Mouse (Mus musculus) gastrocnemius, adult 2 months (tissue): Measurements from ENCODE around the gene BC029722. TPM values are rescaled to one million over a fixed set of nuclear protein-coding genes. Genes with fewer than 3 reads are reported as not detected.
A peak's percentile ranks its signal among the peaks of the same experiment; 100 is the strongest.

Source experiments
- DNase-seq: peaks from one replicate; pipeline ENCODE4 v3.0.0; 2022
- H3K27ac ChIP-seq: fragments of 200-600 bp; 2 replicates; pipeline ENCODE4 v1.8.1; 2022; ENCODE audit warnings: mild to moderate bottlenecking
- H3K4me3 ChIP-seq: fragments of 200-600 bp; 2 replicates; pipeline ENCODE4 v1.8.1; 2022; ENCODE audit warnings: mild to moderate bottlenecking, moderate library complexity
- CTCF ChIP-seq: fragments of 200-600 bp; IDR thresholded peaks from 2 replicates; pipeline ENCODE4 v1.8.1; 2022; ENCODE audit warnings: antibody characterized with exemption, mild to moderate bottlenecking, moderate library complexity
- intact Hi-C: fragments of 180-260 bp; cut with DNase I; formaldehyde crosslinking; loops from one replicate; pipeline ENCODE4 v1.15.1; 2025
- total RNA-seq, 2 experiments: library from RNA; stranded (reverse); gene quantifications; 2 replicates each; pipeline ENCODE4 v1.2.3; 2021

The BC029722 gene
- total RNA-seq, 2 experiments from 2014 or later: 25.8 to 27.8 TPM

DNA sequence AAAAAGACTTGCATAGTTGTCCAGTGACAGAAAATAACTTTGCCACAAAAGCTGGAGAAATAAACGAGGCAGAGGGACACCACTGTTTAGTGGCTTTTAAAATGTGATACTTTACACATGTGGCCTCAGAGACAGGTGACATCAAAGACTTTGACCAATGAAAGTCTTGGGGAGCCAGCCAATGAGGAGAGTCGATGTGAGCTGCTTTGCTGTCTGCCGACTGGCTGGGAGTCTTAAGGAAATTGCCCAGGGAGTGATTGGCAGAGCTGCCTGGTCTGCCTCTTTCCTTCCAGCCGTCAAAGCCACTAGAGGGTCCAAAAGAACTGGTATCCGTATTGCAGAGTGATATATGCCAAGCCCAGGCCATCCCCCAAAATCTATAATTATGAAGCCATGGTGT lies 4.4 kb downstream of the BC029722 start:
- no peak for DNase-seq
- no peak for TF ChIP-seq CTCF
- H3K4me3 ChIP-seq: no peak overlapping the region
- H3K27ac ChIP-seq: no peak overlapping the region
- intact Hi-C loops: loop anchor here (5.0 kb wide), 2 partner anchors 48 to 153 kb away; no protein-coding TSS in a partner anchor

- no peak for TF ChIP-seq CTCF
These were observed 6.6 kb downstream of the BC029722 start for GRCm38 (mm10) chr2:155812637-155813036.

DNA sequence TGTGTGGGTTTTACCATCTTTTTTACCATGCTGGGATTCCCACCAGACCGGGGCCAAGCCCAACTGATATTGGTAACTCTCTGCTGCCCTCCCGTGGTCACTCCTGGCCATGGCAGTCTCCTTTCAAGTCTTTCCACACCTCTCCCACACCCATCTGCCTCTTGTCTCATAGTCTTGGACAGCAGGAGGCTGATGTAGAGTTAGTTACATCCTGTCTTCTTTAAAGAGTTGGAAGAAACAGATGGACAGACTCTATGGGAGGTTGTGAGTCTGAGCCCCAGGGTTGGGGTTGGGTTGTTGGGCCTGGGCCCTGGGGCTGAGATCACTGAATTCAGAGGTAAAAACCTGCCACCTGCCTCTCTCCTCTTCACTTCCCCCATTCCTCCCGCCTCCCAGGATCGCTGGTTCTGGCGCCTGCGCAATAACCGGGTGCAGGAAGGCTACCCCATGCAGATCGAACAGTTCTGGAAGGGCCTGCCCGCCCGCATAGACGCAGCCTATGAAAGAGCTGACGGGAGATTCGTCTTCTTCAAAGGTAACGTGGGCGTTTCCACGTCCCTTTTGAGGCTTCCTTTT lies 7.3 kb downstream of the BC029722 start:
- DNase-seq: peak; percentile 81
- peak; percentile 96 for TF ChIP-seq CTCF
- no peak overlapping the region for H3K4me3 ChIP-seq
- no peak overlapping the region for H3K27ac ChIP-seq
- intact Hi-C loops: loop anchor here (2.0 to 5.0 kb wide), 3 partner anchors 45 to 150 kb away; partner anchors contain the start of gene Trpc4ap

More at GRCm38 (mm10) chr2:155812637-155813036, 6.6 kb downstream of the BC029722 start:
- intact Hi-C loops: loop anchor here (2.0 to 5.0 kb wide), 3 partner anchors 45 to 150 kb away; partner anchors contain the start of gene Trpc4ap
- no peak overlapping the region for H3K4me3 ChIP-seq
- no peak overlapping the region for H3K27ac ChIP-seq
- peak; percentile 10 for DNase-seq

DNA sequence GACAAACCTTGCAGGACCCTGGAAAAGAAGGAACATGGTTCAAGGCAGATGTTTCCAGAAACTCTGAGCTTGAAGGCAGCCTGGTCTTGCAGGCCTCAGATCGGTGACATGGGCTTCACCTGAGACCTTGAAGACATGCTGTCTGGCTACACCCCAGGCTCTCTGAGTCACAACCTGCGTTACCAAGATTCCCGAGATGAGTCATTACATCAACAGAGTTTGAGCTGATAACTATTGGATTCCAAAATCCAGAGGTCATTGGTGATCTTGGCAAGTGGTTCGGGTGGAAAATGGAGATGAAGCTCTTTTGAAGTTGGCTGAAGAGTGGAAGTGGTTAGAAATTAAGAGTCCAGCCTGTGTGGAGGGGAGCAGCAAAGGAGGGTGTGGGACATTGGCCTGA lies 9.6 kb downstream of the BC029722 start:
- Histone ChIP-seq H3K27ac (no peak overlapping the region), H3K4me3 (no peak overlapping the region)
- intact Hi-C loops: loop anchor here (5.0 kb wide), 2 partner anchors 42 to 147 kb away; no protein-coding TSS in a partner anchor
- TF ChIP-seq CTCF: no peak
- DNase-seq: peak; percentile 7

- DNase-seq: no peak
- intact Hi-C loops: no loop called here
- TF ChIP-seq CTCF: no peak
- no peak overlapping the region for H3K4me3 ChIP-seq
- no peak overlapping the region for H3K27ac ChIP-seq
These were observed 11.8 kb downstream of the BC029722 start for GRCm38 (mm10) chr2:155807408-155807807.

DNA sequence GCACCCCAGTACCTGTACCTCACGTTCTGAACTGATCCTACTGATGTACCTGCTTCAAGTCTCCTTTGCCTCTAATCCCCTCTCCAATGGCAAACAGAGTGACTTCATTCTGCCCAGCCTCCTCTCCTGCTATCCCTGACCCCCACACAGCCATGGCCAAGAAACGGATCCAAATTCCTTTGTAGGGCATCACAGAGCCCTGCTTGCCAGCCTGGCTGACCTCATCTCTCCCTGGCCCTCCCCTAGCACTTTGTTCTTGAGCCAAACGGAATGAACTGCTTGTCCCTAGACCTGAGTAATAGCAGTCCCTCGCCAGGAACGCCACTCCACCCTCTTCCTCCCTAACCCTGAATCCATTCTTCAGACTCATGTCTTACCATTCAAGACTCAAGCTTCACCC lies 12.7 kb downstream of the BC029722 start:
- no peak for TF ChIP-seq CTCF
- H3K27ac ChIP-seq: peak overlapping the region; percentile 57; the same call in 1 of the 2 replicates

DNA sequence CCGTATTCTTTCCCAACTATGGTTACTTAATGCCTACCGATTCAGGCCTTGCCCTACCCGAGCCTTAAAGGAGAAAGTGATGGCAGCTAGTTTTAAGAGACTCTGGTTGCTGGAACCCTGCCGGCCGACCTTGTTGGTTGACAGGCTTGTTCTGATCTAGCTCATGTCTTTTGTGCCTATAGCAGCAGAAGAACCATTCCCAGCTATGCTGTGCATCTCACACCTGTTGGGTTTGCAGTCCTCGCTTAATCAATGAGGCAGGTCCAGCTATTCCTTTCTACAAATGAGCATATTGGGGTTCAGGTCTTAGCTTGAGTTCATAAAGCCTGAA lies 13.3 kb downstream of the BC029722 start:
- H3K27ac ChIP-seq: peak overlapping the region; percentile 57
- H3K4me3 ChIP-seq: no peak overlapping the region
- DNase-seq: no peak
- intact Hi-C loops: no loop called here
- no peak for TF ChIP-seq CTCF

More for the DNA sequence above, 12.7 kb downstream of the BC029722 start:
- no peak overlapping the region for H3K4me3 ChIP-seq
- peak; percentile 66 for DNase-seq
- intact Hi-C loops: no loop called here

- Histone ChIP-seq H3K27ac (peak overlapping the region; percentile 57), H3K4me3 (no peak overlapping the region)
- DNase-seq: peak; percentile 86
- intact Hi-C loops: no loop called here
- no peak for TF ChIP-seq CTCF
These were observed 13.8 kb downstream of the BC029722 start for GRCm38 (mm10) chr2:155805231-155805924.

DNA sequence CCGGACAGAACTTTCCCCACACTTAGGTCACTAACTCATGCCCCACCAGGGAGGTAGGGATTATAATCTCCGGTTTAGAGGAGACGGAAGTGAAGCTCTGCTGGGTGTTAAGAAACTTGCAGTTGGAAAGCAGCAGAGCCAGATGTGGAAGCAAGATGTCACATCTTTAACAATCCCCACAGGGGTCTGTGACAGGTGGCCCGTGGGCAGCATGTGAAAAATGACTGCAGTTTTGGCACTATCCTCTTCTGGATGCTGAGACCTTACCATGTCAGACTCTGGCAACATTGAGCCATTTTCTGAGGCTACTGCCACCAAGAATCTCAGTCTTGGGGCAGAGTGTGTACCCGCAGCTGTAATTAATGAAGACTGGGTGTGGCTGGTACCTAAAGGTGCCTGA lies 15.2 kb downstream of the BC029722 start:
- intact Hi-C loops: no loop called here

GRCm38 (mm10) chr2:155802761-155803160 lies 16.5 kb downstream of the BC029722 start:
- DNase-seq: no peak
- TF ChIP-seq CTCF: peak; percentile 49
- H3K4me3 ChIP-seq: no peak overlapping the region
- H3K27ac ChIP-seq: no peak overlapping the region
- intact Hi-C loops: no loop called here

More for the DNA sequence above, 15.2 kb downstream of the BC029722 start:
- no peak for DNase-seq
- Histone ChIP-seq H3K4me3 (no peak overlapping the region), H3K27ac (no peak overlapping the region)
- no peak for TF ChIP-seq CTCF

DNA sequence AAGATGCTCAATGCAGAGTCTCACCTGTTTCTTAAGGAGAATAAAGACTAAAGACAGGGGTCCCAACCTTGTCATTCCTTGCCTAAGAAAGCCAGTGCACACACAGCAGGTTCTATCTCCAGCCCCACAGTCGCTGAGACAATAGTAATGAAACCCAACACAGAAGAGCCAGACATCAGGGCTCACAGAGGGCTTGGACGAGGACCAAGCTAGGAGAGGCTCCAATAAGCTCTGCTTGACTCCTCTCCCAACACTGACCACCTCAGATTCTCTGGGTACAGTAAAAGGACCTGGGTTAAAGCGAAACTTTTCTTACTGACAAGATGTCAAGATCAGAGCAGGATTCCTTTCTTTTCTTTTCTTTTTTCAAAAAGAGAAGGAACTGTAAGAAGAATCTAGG lies 20.6 kb downstream of the BC029722 start:
- no peak for TF ChIP-seq CTCF
- Histone ChIP-seq H3K27ac (no peak overlapping the region), H3K4me3 (no peak overlapping the region)
- intact Hi-C loops: no loop called here
- no peak for DNase-seq

GRCm38 (mm10) chr2:155794674-155795445 lies 24.4 kb downstream of the BC029722 start:
- intact Hi-C loops: no loop called here
- no peak for TF ChIP-seq CTCF
- DNase-seq: no peak
- H3K4me3 ChIP-seq: no peak overlapping the region
- no peak overlapping the region for H3K27ac ChIP-seq

DNA sequence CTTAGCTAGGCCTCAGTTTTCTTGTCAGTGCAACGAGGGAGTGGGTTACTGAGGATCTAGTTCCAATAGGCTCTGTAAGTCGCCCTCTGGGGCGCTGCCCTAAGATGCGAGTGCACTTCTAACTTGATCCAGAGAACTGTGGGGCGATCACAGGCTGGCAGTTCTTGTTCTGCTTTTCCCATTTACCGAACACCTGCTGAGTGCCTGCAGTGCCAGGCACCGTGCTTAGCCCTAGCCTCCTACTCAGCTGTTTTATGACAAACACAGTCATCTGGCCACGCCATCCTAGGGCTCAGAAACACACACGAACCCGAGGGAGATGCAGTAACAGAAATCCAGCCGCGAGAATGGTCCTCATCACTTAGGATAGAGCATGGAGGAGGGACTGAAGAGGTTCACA lies 26.3 kb downstream of the BC029722 start:
- intact Hi-C loops: no loop called here
- DNase-seq: no peak
- H3K4me3 ChIP-seq: no peak overlapping the region
- TF ChIP-seq CTCF: no peak
- no peak overlapping the region for H3K27ac ChIP-seq
